17 mouse cellular contexts compared by ENCODE assay signal in genomic region chr6:116394916-116395648, GRCm38 (mm10).
"Had no signal": no experiment of that assay in that cellular context is flagged by ENCODE, and none has a peak within 500 bp of the region (broad histone marks: within the 10 kb centered on the region; RNA-seq: fewer than 3 reads in every experiment).

No protein-coding gene starts in this region.

- H3K9me3 ChIP-seq: midbrain, embryonic 10.5 days; midbrain, embryonic 12.5 days; neural tube, embryonic 13.5 days; neural tube, embryonic 15.5 days had no signal

- H3K4me2 ChIP-seq: lung, embryonic 14.5 days; midbrain, embryonic 12.5 days; neural tube, embryonic 13.5 days; neural tube, embryonic 15.5 days had no signal

- ATAC-seq: midbrain, embryonic 16.5 days had no signal

- H3K36me3 ChIP-seq: midbrain, embryonic 10.5 days; midbrain, embryonic 12.5 days; neural tube, embryonic 13.5 days; neural tube, embryonic 15.5 days had no signal

- H3K27ac ChIP-seq: midbrain, embryonic 10.5 days; midbrain, embryonic 12.5 days; neural tube, embryonic 13.5 days; neural tube, embryonic 15.5 days had no signal

- DNase-seq: lung, adult 18-20 months; lung, embryonic 14.5 days; lung, postnatal 10 days; lung, postnatal 4 days; midbrain, embryonic 14.5 days; retina, postnatal 1 day; right cerebral cortex, adult 18-20 months; right cerebral cortex, postnatal 25 days; thymus, adult 2 months; thymus, postnatal 25 days; thymus, postnatal 4 days had no signal

- H3K9ac ChIP-seq: lung, embryonic 14.5 days; midbrain, embryonic 12.5 days; neural tube, embryonic 13.5 days; neural tube, embryonic 15.5 days had no signal

- H3K4me3 ChIP-seq: midbrain, embryonic 10.5 days; midbrain, embryonic 12.5 days; myocyte; neural tube, embryonic 13.5 days; neural tube, embryonic 15.5 days had no signal

- H3K27me3 ChIP-seq: midbrain, embryonic 12.5 days; neural tube, embryonic 13.5 days; neural tube, embryonic 15.5 days had no signal
